Comparison of ENCODE assay signal across 26 mouse cellular contexts in genomic region chr14:60653184-60653583, GRCm38 (mm10). TPM values are rescaled to one million over a fixed set of nuclear protein-coding genes. Genes with fewer than 3 reads are reported as not detected.
A peak's percentile ranks its signal among the peaks of the same experiment; 100 is the strongest.
DNase-seq lines count a peak whose midpoint lies in the region; ATAC-seq and TF ChIP-seq lines count a peak whose summit lies in the region.
"Had no signal": no experiment of that assay in that cellular context is flagged by ENCODE, and none has a peak within 500 bp of the region (broad histone marks: within the 10 kb centered on the region; RNA-seq: fewer than 3 reads in every experiment).

No protein-coding gene starts in this region.

- TF ChIP-seq EP300 in heart, adult 2 months (IDR thresholded peaks at IDR 0.05; ENCODE audit: insufficient read depth, low read depth, low read length): no peak

- intact Hi-C loops in heart, adult 2 months (cut with DNase I): no loop called here

- no peak overlapping the region for H3K27ac ChIP-seq in heart, adult 2 months
- H3K27ac ChIP-seq in liver, embryonic 13.5 days: peak overlapping the region; percentile 92
- peak overlapping the region; percentile 58; the same call in 1 of the 2 replicates for H3K27ac ChIP-seq in neural tube, embryonic 15.5 days (replicated peaks)
- H3K27ac ChIP-seq: embryonic facial prominence, embryonic 13.5 days; forebrain, embryonic 12.5 days; hindbrain, embryonic 10.5 days; hindbrain, postnatal 0 days; intestine, embryonic 15.5 days; kidney, postnatal 0 days; midbrain, embryonic 15.5 days had no signal

- ATAC-seq in liver, embryonic 13.5 days (ENCODE audit: low read depth): no peak
- ATAC-seq in neural tube, embryonic 15.5 days (ENCODE audit: low FRiP score): no peak
- ATAC-seq: hindbrain, postnatal 0 days; midbrain, embryonic 15.5 days had no signal

- H3K9ac ChIP-seq in heart, adult 2 months (ENCODE audit: low read depth, low read length): no peak overlapping the region
- H3K9ac ChIP-seq in liver, embryonic 13.5 days: peak overlapping the region; percentile 52
- H3K9ac ChIP-seq in neural tube, embryonic 15.5 days (replicated peaks): no peak overlapping the region
- H3K9ac ChIP-seq: embryonic facial prominence, embryonic 13.5 days; forebrain, embryonic 12.5 days; intestine, embryonic 15.5 days; lung, embryonic 14.5 days; midbrain, embryonic 15.5 days had no signal

- DNase-seq in heart, adult 11 months: peak; percentile 59
- no peak for DNase-seq in heart, adult 2 months
- DNase-seq in ES-CJ7 (ENCODE audit: low read depth, low spot score): peak; percentile 18
- no peak for DNase-seq in liver, embryonic 13.5 days
- no peak for DNase-seq in frontal cortex, postnatal 36 days (ENCODE audit: low spot score in 2 of 2)
- no peak for DNase-seq in gastrocnemius, adult 18-20 months (ENCODE audit: low spot score)
- DNase-seq: adrenal gland, postnatal 25 days; cerebellum, adult 11-12 months; cerebellum, adult 9-11 months; heart, postnatal 14 days; kidney, adult 2 months; kidney, postnatal 4 days; layer of hippocampus, postnatal 36 days; left cerebral cortex, postnatal 4 days; lung, embryonic 14.5 days; lung, postnatal 14 days; thymus, adult 2 months; thymus, postnatal 36 days had no signal

- no peaks in the 10 kb centered on the region for H3K9me3 ChIP-seq in liver, embryonic 13.5 days (replicated peaks)
- no peaks in the 10 kb centered on the region for H3K9me3 ChIP-seq in neural tube, embryonic 15.5 days (replicated peaks)
- H3K9me3 ChIP-seq: embryonic facial prominence, embryonic 13.5 days; forebrain, embryonic 12.5 days; hindbrain, embryonic 10.5 days; intestine, embryonic 15.5 days; midbrain, embryonic 15.5 days had no signal

- no peaks in the 10 kb centered on the region for H3K79me2 ChIP-seq in heart, adult 2 months (replicated peaks; ENCODE audit: control insufficient read depth, insufficient read depth, low read length)

- no peak for TF ChIP-seq CTCF in heart, adult 2 months (IDR thresholded peaks at IDR 0.05)

- no peaks in the 10 kb centered on the region for H3K27me3 ChIP-seq in heart, adult 2 months (ENCODE audit: control insufficient read depth, insufficient read depth, low read length)
- no peaks in the 10 kb centered on the region for H3K27me3 ChIP-seq in liver, embryonic 13.5 days
- no peaks in the 10 kb centered on the region for H3K27me3 ChIP-seq in neural tube, embryonic 15.5 days (replicated peaks)
- H3K27me3 ChIP-seq: embryonic facial prominence, embryonic 13.5 days; forebrain, embryonic 12.5 days; intestine, embryonic 15.5 days; midbrain, embryonic 15.5 days had no signal

- peak overlapping the region; percentile 51 for H3K4me2 ChIP-seq in liver, embryonic 13.5 days
- H3K4me2 ChIP-seq in neural tube, embryonic 15.5 days: no peak overlapping the region
- H3K4me2 ChIP-seq: embryonic facial prominence, embryonic 13.5 days; forebrain, embryonic 12.5 days; intestine, embryonic 15.5 days; lung, embryonic 14.5 days; midbrain, embryonic 15.5 days had no signal

- WGBS in heart, adult 2 months: 82% methylated on average over 4 of the region's 4 CpGs
- WGBS in liver, embryonic 13.5 days (ENCODE audit: insufficient replicate concordance): 72% methylated on average over 4 of the region's 4 CpGs
- WGBS in neural tube, embryonic 15.5 days: 72% methylated on average over 4 of the region's 4 CpGs

- H3K36me3 ChIP-seq in heart, adult 2 months (ENCODE audit: control insufficient read depth, insufficient read depth, low read length): no peaks in the 10 kb centered on the region
- H3K36me3 ChIP-seq in liver, embryonic 13.5 days: no peaks in the 10 kb centered on the region; the same call in 1 of the 2 replicates
- no peaks in the 10 kb centered on the region for H3K36me3 ChIP-seq in neural tube, embryonic 15.5 days
- H3K36me3 ChIP-seq: embryonic facial prominence, embryonic 13.5 days; intestine, embryonic 15.5 days; midbrain, embryonic 15.5 days had no signal

- TF ChIP-seq POLR2A in heart, adult 2 months (IDR thresholded peaks at IDR 0.05; ENCODE audit: insufficient read depth, low read depth, low read length): no peak

- H3K4me3 ChIP-seq in heart, adult 2 months: no peak overlapping the region
- H3K4me3 ChIP-seq in liver, embryonic 13.5 days (replicated peaks): no peak overlapping the region
- H3K4me3 ChIP-seq in neural tube, embryonic 15.5 days (replicated peaks): no peak overlapping the region
- H3K4me3 ChIP-seq: embryonic facial prominence, embryonic 13.5 days; forebrain, embryonic 12.5 days; hindbrain, embryonic 10.5 days; intestine, embryonic 15.5 days; midbrain, embryonic 15.5 days had no signal

- peaks cover 1% of the 10 kb centered on the region for H3K4me1 ChIP-seq in heart, adult 2 months (ENCODE audit: control insufficient read depth, insufficient read depth, low read length)
- H3K4me1 ChIP-seq in liver, embryonic 13.5 days (replicated peaks): peaks cover 98% of the 10 kb centered on the region
- H3K4me1 ChIP-seq in neural tube, embryonic 15.5 days: peaks cover 43% of the 10 kb centered on the region
- H3K4me1 ChIP-seq: midbrain, embryonic 15.5 days had no signal

RNA-seq across cellular contexts. Expression of gene Spata13, which starts 19.4 kb away (rescaled TPM):
- 10 to 100 TPM; 13.1 to 14.7 TPM for total RNA-seq in heart, adult 2 months (2021)
- polyA plus RNA-seq in heart, adult 2 months (2012; rRNA removed): 9.5 and 14.4 TPM in 2 replicates
- polyA plus RNA-seq in liver, embryonic 13.5 days (2015; fragmentation: Nextera tagmentation; extraction: Ambion mirVana): 17.2 and 19.6 TPM in 2 replicates
- 22.7 and 22.9 TPM in 2 replicates for polyA plus RNA-seq in neural tube, embryonic 15.5 days (2015; fragmentation: Nextera tagmentation; extraction: Ambion mirVana)
- total RNA-seq in gastrocnemius, adult 18-20 months (2021): 1 to 10 TPM; 1.6 to 2.1 TPM

Comparison
In these comparisons a context has a peak if more than half of its experiments do, and no peak if none do; other contexts are left out.
1. DNase-seq: peak in heart, adult 11 months (single experiment) and ES-CJ7 (single experiment); none in heart, adult 2 months (0 of 2), liver, embryonic 13.5 days (single experiment), frontal cortex, postnatal 36 days (0 of 2) and gastrocnemius, adult 18-20 months (single experiment).